Mouse (Mus musculus): ENCODE data around the gene Psmb6.
"Not testable (repeated sequence)": the region's sequence is repeated elsewhere in the genome, so short reads cannot be mapped to it uniquely, and the experiment has no call there.

Gene Psmb6

DNA sequence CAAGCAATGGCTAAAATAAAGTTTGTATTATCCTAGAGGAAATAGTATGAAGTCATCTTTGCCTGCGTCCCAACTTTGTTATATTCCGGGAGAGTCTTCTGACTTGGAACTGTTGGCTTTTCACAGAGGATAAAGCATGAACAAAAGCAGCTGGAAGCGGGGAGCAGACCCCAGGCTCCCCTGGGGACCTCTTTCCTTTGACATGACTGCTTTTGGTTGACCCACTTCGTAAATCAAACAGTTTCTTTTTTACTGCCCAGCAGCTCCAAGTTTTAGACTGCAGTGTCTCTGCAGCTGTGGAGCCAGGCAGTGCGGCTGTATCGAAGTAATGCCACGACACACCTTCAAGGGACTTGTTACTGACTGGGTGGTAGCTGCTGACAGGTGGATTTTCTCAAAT, 41.4 kb downstream of the Psmb6 start:
- in situ Hi-C loops (cut with MboI), result no loop called here

DNA sequence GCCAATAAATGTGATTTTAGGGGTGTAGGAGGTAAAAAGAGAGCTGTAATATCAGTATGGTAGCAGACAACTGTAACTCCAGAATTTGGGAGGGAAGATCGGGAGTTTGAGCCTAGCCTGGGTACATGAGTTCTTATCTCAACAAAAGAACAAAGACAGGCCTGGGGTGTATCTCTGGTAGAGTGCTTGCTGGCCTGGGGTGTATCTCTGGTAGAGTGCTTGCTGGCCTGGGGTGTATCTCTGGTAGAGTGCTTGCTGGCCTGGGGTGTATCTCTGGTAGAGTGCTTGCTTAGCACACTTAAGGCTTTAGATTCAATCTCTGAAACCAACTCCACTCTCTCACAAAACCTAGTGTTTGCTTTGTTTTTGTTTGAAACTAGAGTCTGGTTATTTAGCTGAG, 45.4 kb downstream of the Psmb6 start:
- in situ Hi-C loops (cut with MboI), result not testable (repeated sequence)

- in situ Hi-C loops (cut with MboI), result no loop called here
Measured at GRCm38 (mm10) chr11:70571641-70572040, 46.5 kb downstream of the Psmb6 start.

GRCm38 (mm10) chr11:70572348-70572902, 47.3 kb downstream of the Psmb6 start:
- in situ Hi-C loops (cut with MboI), result no loop called here

DNA sequence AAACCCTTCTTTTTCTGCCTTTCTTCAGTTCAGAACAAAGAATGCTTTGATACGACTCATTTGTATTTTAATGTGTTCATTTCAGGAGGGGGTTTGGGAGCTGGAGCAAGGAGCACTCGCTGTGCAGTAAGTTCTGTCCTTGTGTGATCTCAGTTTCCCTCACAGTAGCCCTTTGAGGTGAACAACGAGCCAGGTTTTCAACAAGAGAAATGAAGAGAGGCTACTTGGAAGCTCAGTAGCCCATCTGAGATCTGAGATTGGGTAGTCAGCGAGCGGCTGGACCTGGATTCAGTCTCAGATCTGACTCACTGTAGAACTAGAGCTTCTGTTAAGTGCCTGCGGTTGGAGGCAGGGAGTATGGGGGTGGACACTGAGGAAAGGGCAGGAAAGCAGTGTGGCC, 48.7 kb downstream of the Psmb6 start:
- in situ Hi-C loops (cut with MboI), result no loop called here

DNA sequence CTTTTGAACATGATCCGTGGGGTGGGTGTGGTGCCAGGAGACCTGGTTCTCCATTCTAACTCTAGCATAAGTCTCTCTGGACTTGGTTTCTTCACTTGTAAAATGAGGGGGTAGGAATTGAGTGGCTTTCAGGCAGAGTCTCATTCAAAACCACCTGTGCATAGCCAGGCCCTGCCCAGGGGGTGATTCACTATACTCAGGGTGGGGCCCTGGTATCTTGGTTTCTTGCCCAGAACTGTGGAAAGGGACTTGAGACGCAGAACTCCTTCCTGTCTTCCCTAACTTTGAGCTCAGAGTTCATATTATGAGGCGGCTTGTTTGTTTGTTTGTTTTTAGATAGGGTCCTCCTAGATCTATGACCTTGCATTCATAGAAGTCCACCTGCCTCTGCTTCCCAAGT, 52.0 kb downstream of the Psmb6 start:
- in situ Hi-C loops (cut with MboI), result no loop called here

Data from mature B cell (primary cell).